Mouse (Mus musculus) layer of hippocampus, adult 2 months (tissue): ENCODE data around the gene Eif4g3. TPM values are rescaled to one million over a fixed set of nuclear protein-coding genes. Genes with fewer than 3 reads are reported as not detected.
"Not testable (repeated sequence)": the region's sequence is repeated elsewhere in the genome, so short reads cannot be mapped to it uniquely, and the experiment has no call there.

Experiments
- DNase-seq, 2 experiments: peaks; one replicate each; pipeline ENCODE4 v3.0.0; 2022; ENCODE audit warnings: low spot score in 2 of 2
- H3K27ac ChIP-seq: fragments of 200-600 bp; 2 replicates; pipeline ENCODE4 v1.8.1; 2022
- H3K4me3 ChIP-seq: fragments of 200-600 bp; 2 replicates; pipeline ENCODE4 v1.8.1; 2022; ENCODE audit warnings: mild to moderate bottlenecking
- CTCF ChIP-seq: fragments of 200-600 bp; conservative IDR thresholded peaks from 2 replicates; pipeline ENCODE4 v1.8.1; 2022; ENCODE audit warnings: antibody characterized with exemption, mild to moderate bottlenecking, moderate library complexity
- total RNA-seq, 2 experiments: library from RNA; stranded (reverse); gene quantifications; 2 replicates each; pipeline ENCODE4 v1.2.3; 2021

Eif4g3 gene
- total RNA-seq, 2 experiments from 2014 or later = 158 TPM

DNA sequence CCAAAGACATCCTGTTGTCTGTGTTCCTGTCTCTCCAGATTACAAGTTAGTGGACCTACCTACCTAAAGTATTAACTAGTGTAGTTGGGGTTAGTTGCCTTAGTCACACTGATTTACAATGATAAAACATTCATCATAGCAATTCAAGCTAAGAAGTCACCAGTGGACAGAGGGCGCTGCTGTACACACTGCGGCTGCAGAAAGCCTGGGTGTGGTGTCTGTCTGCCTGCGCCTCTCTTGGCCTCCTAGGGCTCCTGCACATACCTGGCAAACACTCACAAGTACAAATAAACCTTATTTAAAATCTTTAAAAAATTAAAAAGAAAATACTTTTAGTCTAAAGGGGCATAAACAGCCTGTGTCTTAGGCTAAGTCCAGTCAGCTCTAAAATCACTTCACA lies 47.8 kb downstream of the Eif4g3 start:
- no peak for DNase-seq
- H3K27ac ChIP-seq = no peak overlapping the region; the same call in 1 of the 2 replicates
- peak; percentile 31 for TF ChIP-seq CTCF
- H3K4me3 ChIP-seq = no peak overlapping the region

DNA sequence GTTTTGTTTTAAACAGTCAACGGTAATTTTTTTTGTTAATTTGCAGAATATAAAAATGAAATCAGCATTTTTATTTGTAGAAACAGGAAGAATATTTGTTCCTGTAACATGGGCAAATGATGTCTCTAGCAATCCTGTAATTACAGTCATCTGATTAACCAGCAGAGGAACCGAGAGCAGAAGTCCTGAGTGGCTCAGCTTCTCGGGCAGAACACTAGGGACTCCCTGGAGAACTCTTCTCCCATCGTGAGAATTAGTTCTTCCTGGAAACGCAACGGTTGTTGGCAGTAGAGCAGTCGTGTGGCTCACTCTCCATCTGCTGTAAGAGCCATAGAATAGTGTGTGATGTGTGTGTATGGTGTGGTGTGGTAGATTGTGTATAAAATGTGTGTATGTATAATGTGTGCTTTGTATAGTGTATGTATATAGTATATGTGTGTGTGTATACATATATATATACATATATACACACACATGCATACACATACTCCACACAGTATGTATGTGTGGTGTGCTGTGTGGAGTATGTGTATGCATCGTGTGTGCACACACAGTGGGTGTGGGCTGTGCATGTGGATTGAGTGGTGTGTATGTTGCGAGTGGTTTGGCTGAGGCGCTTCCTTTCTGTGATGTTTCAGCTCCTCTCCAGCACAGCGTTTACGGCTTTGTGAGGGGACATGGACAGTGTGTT lies 48.9 kb downstream of the Eif4g3 start:
- no peak for DNase-seq
- peak overlapping the region; percentile 25 for H3K27ac ChIP-seq
- no peak for TF ChIP-seq CTCF

DNA sequence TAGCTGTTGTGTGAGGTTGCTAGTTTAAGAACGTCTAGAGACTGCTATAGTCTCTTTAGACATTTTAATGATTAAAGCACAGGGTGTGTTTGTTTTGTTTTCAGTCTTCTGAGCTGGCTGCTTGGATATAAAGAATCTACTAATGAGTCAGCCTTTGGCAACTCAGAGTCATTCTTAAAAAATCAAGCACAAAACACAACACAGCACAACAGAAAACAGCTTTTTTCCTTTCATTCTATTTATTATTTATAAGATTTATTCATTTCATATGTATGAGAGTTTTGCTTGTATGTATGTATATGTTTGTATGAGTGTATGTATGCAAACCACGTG lies 49.4 kb downstream of the Eif4g3 start:
- no peak for DNase-seq
- no peak for TF ChIP-seq CTCF
- H3K27ac ChIP-seq = peak overlapping the region; percentile 25; the same call in 1 of the 2 replicates
- no peak overlapping the region for H3K4me3 ChIP-seq

More for the DNA sequence above, 48.9 kb downstream of the Eif4g3 start:
- no peak overlapping the region for H3K4me3 ChIP-seq

DNA sequence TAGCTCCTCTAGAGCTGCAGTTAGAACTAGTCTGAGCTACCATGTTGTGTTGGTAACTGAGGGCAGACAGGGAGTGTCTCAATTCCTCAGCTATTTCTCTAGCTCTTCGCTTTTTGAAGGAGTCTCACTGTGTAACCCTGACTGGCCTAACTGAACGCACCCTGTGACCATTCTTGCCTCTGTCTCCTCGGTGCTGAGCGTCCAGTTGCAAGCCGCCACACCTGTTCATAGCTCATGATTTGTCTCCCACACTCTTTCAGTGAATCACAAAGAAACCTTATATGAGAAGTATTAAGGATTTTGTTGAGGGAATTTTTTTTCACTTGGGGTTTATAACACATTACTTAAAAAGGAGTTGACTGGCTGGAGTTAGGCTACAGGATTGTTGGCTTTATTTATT lies 49.8 kb downstream of the Eif4g3 start:
- no peak overlapping the region for H3K4me3 ChIP-seq
- TF ChIP-seq CTCF = no peak
- no peak overlapping the region for H3K27ac ChIP-seq
- DNase-seq = no peak

DNA sequence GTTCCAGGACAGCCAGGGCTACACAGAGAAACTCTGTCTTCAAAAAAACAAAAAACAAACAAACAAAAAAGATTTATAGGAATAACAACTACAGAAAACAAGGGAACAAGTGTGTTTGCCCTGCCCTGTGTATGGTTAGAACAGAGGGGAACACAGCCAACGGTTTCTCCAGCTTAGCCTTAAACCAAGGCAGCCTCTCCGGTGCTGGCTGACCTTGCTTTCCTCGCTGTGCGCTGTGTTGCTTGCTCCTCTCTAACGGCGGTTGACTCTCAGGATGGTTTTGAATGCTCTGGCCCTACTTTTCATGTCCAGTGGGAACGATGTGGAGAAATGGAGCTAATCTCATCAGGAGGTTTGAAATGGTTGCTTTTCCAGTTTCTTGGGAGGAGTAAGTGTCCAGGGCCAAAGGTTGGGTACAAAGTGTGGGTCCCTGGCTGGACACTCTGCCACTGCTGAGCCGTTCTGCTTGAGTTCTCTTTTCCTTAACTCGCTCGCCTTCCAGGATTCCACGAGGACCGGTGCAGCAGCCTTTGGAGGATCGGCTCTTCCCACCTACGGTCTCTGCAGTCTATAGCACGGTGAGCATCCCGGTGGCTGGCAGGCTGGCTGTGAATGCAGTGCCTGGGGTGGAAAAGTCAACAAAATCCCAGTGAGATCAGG lies 52.1 kb downstream of the Eif4g3 start:
- DNase-seq = no peak
- no peak for TF ChIP-seq CTCF
- no peak overlapping the region for H3K27ac ChIP-seq

DNA sequence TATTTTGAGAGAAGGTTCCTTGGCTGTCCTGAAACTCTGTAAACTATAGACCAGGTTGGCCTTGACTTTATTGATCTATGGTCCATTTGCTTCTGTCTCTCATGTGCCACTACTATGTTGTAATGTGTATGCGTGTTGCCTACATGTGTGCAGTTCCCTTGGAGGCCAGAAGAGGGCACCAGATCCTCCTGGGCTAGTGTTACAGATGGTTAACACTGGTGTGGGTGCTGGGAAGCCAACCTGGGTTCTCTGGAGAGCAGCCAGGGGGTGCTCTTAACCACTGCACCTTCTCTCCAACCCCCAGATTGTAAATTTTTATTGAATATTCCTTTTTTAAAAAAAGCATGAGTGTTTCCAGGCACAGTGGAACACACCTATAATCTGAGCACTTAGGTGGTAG lies 53.0 kb downstream of the Eif4g3 start:
- no peak for DNase-seq
- Histone ChIP-seq H3K27ac (no peak overlapping the region), H3K4me3 (no peak overlapping the region)
- peak; percentile 63 for TF ChIP-seq CTCF

More for the DNA sequence above, 52.1 kb downstream of the Eif4g3 start:
- no peak overlapping the region for H3K4me3 ChIP-seq

DNA sequence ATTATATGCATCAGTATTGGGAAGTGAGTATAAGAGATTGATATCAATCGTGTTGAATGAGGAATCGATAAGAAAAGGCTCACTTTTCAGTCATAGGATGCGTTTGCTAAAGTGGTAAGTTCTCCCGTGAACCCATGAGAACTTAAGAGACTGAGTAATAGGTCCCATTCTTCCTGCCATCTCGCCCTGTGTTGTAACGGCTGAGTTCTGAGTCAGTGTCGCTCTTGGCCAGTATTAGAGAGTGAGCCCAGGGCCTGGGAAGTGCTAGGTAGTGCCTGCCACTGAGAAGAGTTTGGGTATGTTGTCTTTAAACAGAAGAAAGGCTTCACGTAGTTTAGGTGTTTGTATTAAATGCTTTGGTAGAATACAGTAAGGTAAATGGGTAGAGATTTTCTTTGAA lies 53.5 kb downstream of the Eif4g3 start:
- TF ChIP-seq CTCF = no peak
- Histone ChIP-seq H3K27ac (no peak overlapping the region), H3K4me3 (no peak overlapping the region)
- DNase-seq = no peak

DNA sequence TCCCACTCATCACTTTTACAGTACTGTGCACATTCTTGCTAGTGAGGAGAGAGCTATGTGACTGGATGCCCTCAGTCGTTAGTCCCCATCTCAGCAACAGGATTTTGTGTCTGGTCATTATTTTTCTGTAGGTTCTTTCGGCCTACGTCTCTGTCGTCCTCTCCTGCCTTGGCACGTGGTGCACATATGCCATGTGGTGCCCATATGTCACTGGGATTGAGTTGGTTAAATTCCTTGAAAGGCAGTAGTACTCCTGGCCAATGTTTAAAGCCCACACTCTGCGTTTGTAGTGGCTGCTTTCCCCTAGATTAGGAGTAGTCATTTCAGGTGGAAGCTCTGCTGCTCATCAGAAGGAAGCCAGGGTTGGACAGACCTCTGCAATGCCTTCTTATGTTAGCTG lies 56.7 kb downstream of the Eif4g3 start:
- no peak for DNase-seq
- no peak for TF ChIP-seq CTCF
- Histone ChIP-seq H3K4me3 (no peak overlapping the region), H3K27ac (no peak overlapping the region; the same call in 1 of the 2 replicates)

DNA sequence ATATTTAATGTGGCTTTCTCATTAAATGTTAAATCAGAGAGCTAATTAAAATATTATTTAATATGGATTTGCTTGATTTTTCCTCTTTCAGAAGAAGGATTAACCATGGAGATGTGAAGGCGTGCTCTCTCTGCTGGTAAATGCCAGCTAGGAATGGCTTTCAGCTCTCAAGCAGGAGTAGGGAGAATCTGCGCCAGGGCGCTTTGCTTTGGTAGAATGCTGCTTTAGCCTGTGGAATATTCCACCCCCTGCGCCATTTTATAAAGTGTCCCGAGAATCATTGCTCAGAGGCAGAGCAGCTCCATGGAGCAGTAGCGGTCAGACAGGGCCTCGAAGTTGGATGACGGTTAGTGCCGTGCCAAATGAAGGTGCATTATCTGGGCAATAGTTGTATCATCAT lies 58.7 kb downstream of the Eif4g3 start:
- H3K4me3 ChIP-seq = no peak overlapping the region
- DNase-seq = peak in 1 of 2 experiments; percentile 49
- TF ChIP-seq CTCF = no peak
- H3K27ac ChIP-seq = peak overlapping the region; percentile 64

DNA sequence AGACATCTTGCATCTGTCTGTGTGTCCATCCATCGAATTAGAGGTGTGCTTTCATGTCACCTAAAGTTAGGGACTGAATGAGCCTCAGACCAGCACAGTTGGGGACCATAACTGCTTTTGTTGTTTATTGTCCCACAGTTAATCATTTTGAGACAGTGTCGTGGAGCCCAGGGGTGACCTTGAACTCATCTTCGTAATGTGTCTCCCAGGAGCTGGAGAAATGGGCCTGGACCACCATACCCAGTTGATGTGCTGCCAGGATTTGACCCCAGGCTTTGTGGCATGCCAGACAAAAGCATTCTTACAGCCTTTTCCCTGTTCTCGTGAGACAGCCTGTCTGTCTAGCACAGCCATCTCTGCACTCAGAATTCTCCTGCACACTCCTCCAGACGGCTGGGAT lies 63.8 kb downstream of the Eif4g3 start:
- TF ChIP-seq CTCF = no peak
- H3K27ac ChIP-seq = no peak overlapping the region; the same call in 1 of the 2 replicates
- H3K4me3 ChIP-seq = no peak overlapping the region
- DNase-seq = no peak

DNA sequence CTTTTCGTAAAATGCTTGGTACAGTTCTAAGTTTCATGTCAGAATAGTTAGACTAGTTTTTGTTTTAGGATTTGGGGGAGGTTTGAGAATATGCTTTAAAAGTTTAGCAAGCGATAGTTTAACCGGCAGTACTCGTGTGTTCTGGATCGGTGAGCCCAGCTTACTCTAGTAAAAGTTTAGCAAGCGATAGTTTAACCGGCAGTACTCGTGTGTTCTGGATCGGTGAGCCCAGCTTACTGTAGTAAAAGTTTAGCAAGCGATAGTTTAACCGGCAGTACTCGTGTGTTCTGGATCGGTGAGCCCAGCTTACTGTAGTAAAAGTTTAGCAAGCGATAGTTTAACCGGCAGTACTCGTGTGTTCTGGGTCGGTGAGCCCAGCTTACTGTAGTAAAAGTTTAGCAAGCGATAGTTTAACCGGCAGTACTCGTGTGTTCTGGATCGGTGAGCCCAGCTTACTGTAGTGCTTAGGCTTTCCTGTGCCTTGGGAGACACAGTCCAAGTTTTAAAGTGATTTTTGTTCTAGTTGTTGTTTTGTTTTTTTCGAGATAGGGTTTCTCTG lies 64.5 kb downstream of the Eif4g3 start:
- not testable (repeated sequence) for H3K27ac ChIP-seq, H3K4me3 ChIP-seq, DNase-seq

DNA sequence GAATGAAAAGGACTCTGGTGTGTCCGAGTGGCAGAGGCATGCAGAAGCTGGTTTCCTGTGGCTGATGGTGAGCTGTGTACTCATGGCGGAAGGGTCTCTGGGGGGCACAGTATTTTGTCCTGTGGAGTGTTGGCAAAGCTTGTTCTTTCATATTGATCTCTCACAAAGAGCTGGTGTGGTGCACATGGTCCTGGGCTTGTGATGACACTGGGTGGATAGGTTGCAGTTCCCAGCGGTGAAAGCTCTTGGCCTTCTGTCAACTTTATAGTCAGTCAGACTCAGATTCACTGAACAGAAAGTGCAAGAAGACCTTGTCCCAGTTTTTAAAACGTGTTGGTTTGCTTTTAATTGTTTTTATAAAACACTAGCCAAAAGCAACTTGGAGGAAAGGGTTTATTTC lies 68.3 kb downstream of the Eif4g3 start:
- no peak overlapping the region for H3K4me3 ChIP-seq
- peak overlapping the region; percentile 46; the same call in 1 of the 2 replicates for H3K27ac ChIP-seq
- no peak for DNase-seq
- no peak for TF ChIP-seq CTCF

DNA sequence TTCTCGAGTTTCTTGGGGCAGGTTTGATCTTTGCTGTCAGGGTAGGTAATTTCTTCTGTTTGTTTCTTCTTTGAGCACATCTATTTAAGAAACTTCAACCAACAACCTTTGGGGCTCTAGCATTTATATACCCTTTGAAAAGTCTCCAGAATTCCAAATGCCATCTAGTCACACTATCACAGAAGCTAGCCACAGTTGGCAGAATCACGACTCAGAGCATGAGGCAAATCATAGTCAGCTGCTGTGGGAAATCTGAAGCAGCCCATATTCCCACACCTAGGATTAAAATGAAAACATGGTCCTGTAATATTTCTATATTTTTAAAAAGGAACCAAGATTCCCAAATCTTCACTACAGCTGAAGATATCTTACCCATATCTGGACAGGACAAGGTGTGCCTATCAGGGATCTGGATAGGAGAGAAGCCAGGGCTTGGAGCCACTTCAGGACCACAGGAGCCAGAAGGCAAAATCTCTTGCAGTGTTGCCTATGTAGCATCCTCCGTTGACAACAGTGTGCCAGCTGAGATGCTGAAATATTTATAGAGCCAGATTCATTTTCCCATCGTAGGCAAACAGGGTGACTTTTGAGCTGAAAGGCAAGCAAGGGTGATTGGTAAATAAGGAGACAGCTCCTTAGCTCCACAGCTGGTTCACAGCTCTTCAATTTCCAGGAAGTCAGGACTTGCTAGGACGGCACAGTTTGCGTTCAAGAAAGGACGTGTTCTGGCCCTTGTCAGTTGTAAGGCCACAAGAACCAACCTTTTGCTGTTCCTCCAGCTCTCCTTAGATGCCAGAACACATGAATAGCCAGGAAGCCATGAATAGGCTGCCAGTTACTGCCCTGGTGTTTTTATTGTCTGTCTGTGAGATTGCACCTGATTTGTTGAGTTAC lies 70.8 kb downstream of the Eif4g3 start:
- TF ChIP-seq CTCF = no peak
- peak in 1 of 2 experiments; percentile 53 for DNase-seq
- Histone ChIP-seq H3K4me3 (no peak overlapping the region), H3K27ac (peak overlapping the region; percentile 89)
